Mouse (Mus musculus) ES-E14 (cell line): ENCODE measurements around the gene Tns3. TPM values are rescaled to one million over a fixed set of nuclear protein-coding genes. Genes with fewer than 3 reads are reported as not detected.

Experiments
- DNase-seq: peaks from one replicate; pipeline ENCODE4 v3.0.0-alpha.2; 2013; ENCODE audit warnings: low read depth, low spot score
- H3K27ac ChIP-seq: 2 replicates; pipeline ENCODE4 v1.5.1; 2012; ENCODE audit warnings: low read depth, mild to moderate bottlenecking, low read length, moderate library complexity, mixed read lengths; ENCODE audit not compliant: poor library complexity, insufficient read depth, severe bottlenecking
- H3K36me3 ChIP-seq: 2 replicates; pipeline ENCODE4 v1.6.1; 2012; ENCODE audit warnings: mild to moderate bottlenecking, low read length, moderate library complexity, mixed read lengths; ENCODE audit not compliant: control insufficient read depth, poor library complexity, insufficient read depth, severe bottlenecking
- H3K4me1 ChIP-seq, 2 experiments: fragments of 150-350 bp in 1 of 2; sonication (generic) in 1 of 2; 2 replicates each; pipeline ENCODE4 v1.6.1; 2012; ENCODE audit warnings: low read length in 2 of 2, mild to moderate bottlenecking in 1 of 2, mixed read lengths in 1 of 2; ENCODE audit not compliant: control insufficient read depth in 2 of 2, insufficient read depth in 2 of 2, poor library complexity in 1 of 2
- H3K4me3 ChIP-seq, 2 experiments: fragments of 150-350 bp in 1 of 2; sonication (generic) in 1 of 2; 2 replicates each; pipeline ENCODE4 v1.5.1; 2012; ENCODE audit warnings: low read length in 2 of 2, low read depth in 1 of 2, mild to moderate bottlenecking in 1 of 2, mixed read lengths in 1 of 2; ENCODE audit not compliant: insufficient read depth in 1 of 2, poor library complexity in 1 of 2, severe bottlenecking in 1 of 2
- H3K9ac ChIP-seq: 2 replicates; pipeline ENCODE4 v1.6.1; 2012; ENCODE audit warnings: low read depth, mild to moderate bottlenecking, low read length, mixed read lengths; ENCODE audit not compliant: poor library complexity, insufficient read depth, severe bottlenecking
- H3K9me3 ChIP-seq: fragments of 150-350 bp; sonication (generic); 2 replicates; pipeline ENCODE4 v1.6.1; 2012; ENCODE audit warnings: low read depth, mild to moderate bottlenecking, low read length; ENCODE audit not compliant: control insufficient read depth, insufficient read depth
- CHD2 ChIP-seq: IDR thresholded peaks from 2 replicates; pipeline ENCODE4 v1.6.1; 2014; ENCODE audit warnings: mild to moderate bottlenecking, low read depth, low read length, inconsistent platforms
- HCFC1 ChIP-seq: IDR thresholded peaks from 2 replicates; pipeline ENCODE4 v1.6.1; 2012; ENCODE audit warnings: low read length, inconsistent platforms, borderline replicate concordance; ENCODE audit not compliant: insufficient read depth
- MAFK ChIP-seq: IDR thresholded peaks from 2 replicates; pipeline ENCODE4 v1.6.1; 2014; ENCODE audit warnings: mild to moderate bottlenecking, low read depth, low read length, inconsistent platforms; ENCODE audit not compliant: insufficient read depth
- ZC3H11A ChIP-seq: IDR thresholded peaks from 2 replicates; pipeline ENCODE4 v1.6.1; 2012; ENCODE audit warnings: low read depth, mild to moderate bottlenecking, inconsistent platforms, low read length, borderline replicate concordance
- ZNF384 ChIP-seq: IDR thresholded peaks from 2 replicates; pipeline ENCODE4 v1.6.1; 2012; ENCODE audit warnings: low read depth, low read length, inconsistent platforms
- in situ Hi-C, 2 experiments: fragments of 600-800 bp; cut with MboI; formaldehyde crosslinking; loops; one replicate each; pipeline ENCODE4 v1.15.1; 2025; ENCODE audit warnings: low sequenced_read_pairs in 2 of 2, inconsistent platforms in 1 of 2; ENCODE audit not compliant: unreplicated experiment in 2 of 2
- total RNA-seq: library from RNA; depleted of rRNA; stranded (reverse); fragments of 300-350 nt; gene quantifications from 2 replicates; pipeline ENCODE4 v1.2.3, GENCODE M21; 2012

Gene Tns3
- total RNA-seq, 1 experiment: 111 TPM

DNA sequence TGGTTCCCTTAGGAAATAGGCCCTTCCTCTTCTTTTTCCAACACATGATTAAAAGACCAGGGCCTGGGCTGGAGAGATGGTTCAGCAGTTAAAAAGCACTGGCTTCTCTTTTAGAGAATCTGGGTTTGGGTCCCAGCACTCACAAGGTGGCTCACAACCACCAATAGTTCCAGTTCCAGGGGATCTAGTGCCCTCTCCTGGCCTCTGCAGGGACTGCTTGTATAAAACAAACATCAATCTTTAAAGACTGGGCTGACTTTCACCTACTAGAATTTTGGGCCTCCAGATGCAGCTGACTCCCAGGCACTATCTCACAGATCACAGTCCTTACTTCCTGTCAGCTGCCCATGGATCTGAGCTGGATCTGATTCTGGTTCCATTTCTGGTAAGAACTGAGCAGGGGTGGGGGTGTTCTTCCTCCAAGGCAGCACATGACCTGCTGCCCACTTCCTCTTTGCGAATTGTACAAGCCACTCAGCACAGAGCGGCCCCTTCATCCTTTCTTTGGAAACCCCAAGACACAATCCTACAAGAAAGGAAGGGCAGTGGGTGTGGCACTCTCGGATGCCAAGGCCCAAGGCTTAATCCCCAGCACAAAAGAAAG is 98.0 kb downstream of the Tns3 start:
- Histone ChIP-seq H3K36me3 (peaks cover 18% of the 10 kb centered on the region), H3K9me3 (no peaks in the 10 kb centered on the region), H3K9ac (no peak overlapping the region), H3K4me3 (no peak overlapping the region), H3K27ac (peak overlapping the region; percentile 84), H3K4me1 (peaks cover 14 to 31% of the 10 kb centered on the region in 2 experiments)
- in situ Hi-C loops: loop anchor here in 1 of 2 experiments (25.0 kb wide), 1 partner anchor 546 kb away; the partner anchor contains the start of gene Upp1
- no peak for DNase-seq
- TF ChIP-seq CHD2 (no peak), ZC3H11A (0 out of 2 replicates have a peak, but pooled peaks have one; percentile 9)

DNA sequence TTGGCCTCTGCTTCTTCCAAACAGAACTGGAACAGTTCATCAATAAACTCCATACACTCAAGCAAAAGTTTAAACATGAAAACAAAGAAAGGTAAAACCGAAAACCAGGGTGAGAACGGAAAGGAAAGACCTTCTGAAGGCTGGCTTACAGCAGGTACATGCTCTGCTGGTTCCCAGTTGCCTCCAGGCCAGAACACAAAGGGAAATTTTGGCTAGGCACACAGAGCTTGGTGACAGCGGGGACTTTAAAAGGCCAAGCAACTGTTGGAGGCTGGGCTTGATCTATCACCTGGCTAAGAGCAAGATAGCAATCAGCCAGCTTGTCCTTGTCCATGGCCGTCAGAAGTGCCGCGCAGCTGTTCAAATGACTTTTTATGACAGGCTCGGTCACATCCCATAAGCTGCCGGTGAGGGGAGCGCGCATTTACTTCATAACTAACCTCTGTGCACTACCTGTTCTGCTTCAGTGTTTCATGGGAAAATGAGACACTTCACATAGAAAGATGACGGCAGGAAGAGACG is 105.5 kb downstream of the Tns3 start:
- DNase-seq: no peak
- no peak overlapping the region for H3K9ac ChIP-seq
- in situ Hi-C loops: loop anchor here in 1 of 2 experiments (25.0 kb wide), 1 partner anchor 553 kb away; the partner anchor contains the start of gene Upp1
- no peak overlapping the region for H3K27ac ChIP-seq
- no peak for TF ChIP-seq ZC3H11A
- TF ChIP-seq ZNF384: no peak
- no peak for TF ChIP-seq HCFC1
- TF ChIP-seq MAFK: no peak
- no peak for TF ChIP-seq CHD2
- H3K4me3 ChIP-seq: no peak overlapping the region
- H3K9me3 ChIP-seq: no peaks in the 10 kb centered on the region
- peaks cover 17% of the 10 kb centered on the region for H3K36me3 ChIP-seq
- H3K4me1 ChIP-seq: peaks cover 3 to 20% of the 10 kb centered on the region in 2 experiments

DNA sequence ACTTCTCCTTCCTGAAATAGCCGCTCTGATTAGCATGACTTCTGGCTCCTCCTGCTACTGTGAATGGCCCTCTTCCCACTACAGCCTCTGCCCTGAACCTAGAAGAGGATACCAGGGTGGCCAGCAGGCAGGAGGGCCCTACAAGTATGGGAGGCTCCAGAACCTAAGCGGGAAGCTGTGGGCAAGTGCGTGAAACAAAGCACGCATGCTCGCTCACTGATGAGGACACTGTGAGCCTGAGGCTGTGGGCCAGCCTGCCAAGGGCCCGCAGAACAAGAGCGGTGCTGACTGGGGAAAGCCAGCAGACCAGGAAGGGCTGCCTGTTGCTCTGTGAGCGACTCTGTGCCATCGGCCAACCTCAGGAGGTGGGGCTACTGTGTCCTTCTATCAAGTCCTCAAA is 106.1 kb downstream of the Tns3 start:
- Histone ChIP-seq H3K4me3 (no peak overlapping the region), H3K4me1 (peaks cover 3 to 20% of the 10 kb centered on the region in 2 experiments), H3K9ac (no peak overlapping the region), H3K36me3 (peaks cover 17% of the 10 kb centered on the region), H3K9me3 (no peaks in the 10 kb centered on the region), H3K27ac (no peak overlapping the region)
- in situ Hi-C loops: loop anchor here in 1 of 2 experiments (25.0 kb wide), 1 partner anchor 554 kb away; the partner anchor contains the start of gene Upp1
- no peak for DNase-seq
- TF ChIP-seq MAFK: no peak
- no peak for TF ChIP-seq CHD2
- TF ChIP-seq ZNF384: no peak
- no peak for TF ChIP-seq HCFC1
- TF ChIP-seq ZC3H11A: no peak

DNA sequence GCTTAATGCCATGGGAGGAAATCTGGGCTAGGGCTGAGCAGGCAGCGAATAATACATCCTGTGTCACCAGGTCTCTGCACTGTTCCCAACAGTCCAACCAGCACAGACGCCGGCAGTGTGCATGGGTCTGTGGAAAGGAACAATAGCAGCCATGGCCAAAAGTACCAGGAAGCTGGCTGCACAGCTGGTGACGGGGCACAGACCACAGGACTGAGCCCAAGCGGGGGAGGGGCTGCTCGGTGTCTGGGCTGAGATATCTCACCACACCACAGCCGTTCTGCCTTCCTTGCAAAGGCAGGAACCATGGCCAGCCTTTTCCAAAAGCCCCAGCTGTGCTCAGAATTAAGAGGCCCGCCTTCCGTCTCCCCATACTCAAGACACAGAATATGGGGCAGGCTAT is 107.3 kb downstream of the Tns3 start:
- H3K27ac ChIP-seq: no peak overlapping the region
- no peak for DNase-seq
- in situ Hi-C loops: loop anchor here in 1 of 2 experiments (25.0 kb wide), 1 partner anchor 555 kb away; the partner anchor contains the start of gene Upp1
- no peak overlapping the region for H3K9ac ChIP-seq
- no peak for TF ChIP-seq CHD2
- no peak for TF ChIP-seq ZNF384
- TF ChIP-seq MAFK: no peak
- TF ChIP-seq HCFC1: no peak
- TF ChIP-seq ZC3H11A: no peak
- H3K36me3 ChIP-seq: peaks cover 20% of the 10 kb centered on the region
- H3K4me3 ChIP-seq: no peak overlapping the region
- H3K9me3 ChIP-seq: no peaks in the 10 kb centered on the region
- H3K4me1 ChIP-seq: peaks cover 8 to 20% of the 10 kb centered on the region in 2 experiments

DNA sequence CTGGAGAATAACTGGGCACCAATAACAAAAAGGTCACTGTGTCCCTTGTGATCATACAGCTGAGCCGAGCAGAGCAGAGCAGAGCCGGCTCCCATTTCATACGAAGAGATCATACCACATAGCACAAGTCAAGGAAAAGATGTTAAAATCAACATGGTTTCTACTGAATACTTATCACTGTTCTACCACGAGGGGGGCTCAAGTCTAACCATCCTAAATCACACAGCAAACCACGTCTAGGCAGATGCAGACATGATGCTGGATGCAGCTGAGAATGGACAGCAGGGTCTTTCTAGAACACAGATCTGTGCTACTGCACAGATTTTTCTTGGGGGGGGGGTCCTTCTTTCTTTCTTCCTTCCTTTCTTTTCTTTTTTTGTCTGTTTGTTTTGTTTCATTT is 112.6 kb downstream of the Tns3 start:
- Histone ChIP-seq H3K36me3 (peaks cover 28% of the 10 kb centered on the region), H3K9me3 (no peaks in the 10 kb centered on the region), H3K4me1 (peaks cover 4 to 5% of the 10 kb centered on the region in 2 experiments; a peak in 2 of 4 replicates), H3K9ac (no peak overlapping the region), H3K27ac (no peak overlapping the region), H3K4me3 (no peak overlapping the region)
- no peak for DNase-seq
- in situ Hi-C loops: loop anchor here in 1 of 2 experiments (25.0 kb wide), 1 partner anchor 561 kb away; the partner anchor contains the start of gene Upp1
- TF ChIP-seq HCFC1 (no peak), ZC3H11A (no peak), ZNF384 (no peak), MAFK (no peak), CHD2 (no peak)
